ENCODE assay signal across 27 mouse cellular contexts in genomic region chr4:48537024-48537423, GRCm38 (mm10). TPM values are rescaled to one million over a fixed set of nuclear protein-coding genes. Genes with fewer than 3 reads are reported as not detected.
"Had no signal": no experiment of that assay in that cellular context is flagged by ENCODE, and none has a peak within 500 bp of the region (broad histone marks: within the 10 kb centered on the region; RNA-seq: fewer than 3 reads in every experiment).

No protein-coding gene starts in this region.

- H3K27me3 ChIP-seq: embryonic facial prominence, embryonic 12.5 days; embryonic facial prominence, embryonic 13.5 days; embryonic facial prominence, embryonic 15.5 days; forebrain, embryonic 13.5 days; forebrain, embryonic 15.5 days had no signal

- ATAC-seq: forebrain, embryonic 13.5 days; forebrain, embryonic 14.5 days; forebrain, embryonic 15.5 days; forebrain, embryonic 16.5 days had no signal

- H3K9me3 ChIP-seq: embryonic facial prominence, embryonic 10.5 days; embryonic facial prominence, embryonic 12.5 days; embryonic facial prominence, embryonic 13.5 days; embryonic facial prominence, embryonic 15.5 days; forebrain, embryonic 10.5 days; forebrain, embryonic 13.5 days; forebrain, embryonic 15.5 days had no signal

- DNase-seq: cerebellum, adult 2 months; cerebellum, adult 8-10 months; cerebellum, adult 9-10 months; cerebellum, adult 9-11 months; cerebellum, postnatal 10 days; cerebellum, postnatal 14 days; cerebellum, postnatal 25 days; cerebellum, postnatal 36 days; embryo, embryonic 11 days; gastrocnemius, adult 2 months; gastrocnemius, postnatal 10 days; gastrocnemius, postnatal 14 days; gastrocnemius, postnatal 25 days; gastrocnemius, postnatal 36 days; heart, adult 18-20 months; heart, adult 2 months had no signal

- H3K4me2 ChIP-seq: embryonic facial prominence, embryonic 12.5 days; embryonic facial prominence, embryonic 13.5 days; embryonic facial prominence, embryonic 15.5 days; forebrain, embryonic 13.5 days; forebrain, embryonic 15.5 days had no signal

- H3K27ac ChIP-seq: embryonic facial prominence, embryonic 10.5 days; embryonic facial prominence, embryonic 12.5 days; embryonic facial prominence, embryonic 13.5 days; embryonic facial prominence, embryonic 15.5 days; forebrain, embryonic 10.5 days; forebrain, embryonic 13.5 days; forebrain, embryonic 15.5 days; gastrocnemius, adult 2 months; heart, adult 2 months had no signal

- H3K36me3 ChIP-seq: embryonic facial prominence, embryonic 10.5 days; embryonic facial prominence, embryonic 12.5 days; embryonic facial prominence, embryonic 13.5 days; embryonic facial prominence, embryonic 15.5 days; forebrain, embryonic 10.5 days; forebrain, embryonic 15.5 days had no signal

- H3K9ac ChIP-seq: embryonic facial prominence, embryonic 12.5 days; embryonic facial prominence, embryonic 13.5 days; embryonic facial prominence, embryonic 15.5 days; forebrain, embryonic 13.5 days; forebrain, embryonic 15.5 days had no signal

- H3K4me3 ChIP-seq: embryonic facial prominence, embryonic 10.5 days; embryonic facial prominence, embryonic 12.5 days; embryonic facial prominence, embryonic 13.5 days; embryonic facial prominence, embryonic 15.5 days; erythroblast, embryonic 14.5 days; forebrain, embryonic 10.5 days; forebrain, embryonic 13.5 days; forebrain, embryonic 15.5 days; gastrocnemius, adult 2 months; heart, adult 2 months had no signal

RNA-seq across cellular contexts. Expression of gene Msantd3, which starts 2.7 kb away (rescaled TPM):
- polyA plus RNA-seq: erythroblast, embryonic 14.5 days had no signal

RNA-seq across cellular contexts. Expression of gene Tmeff1, which starts 48.0 kb away (rescaled TPM):
- total RNA-seq: common myeloid progenitor, adult 5-6 weeks had no signal
